In the genomic region with DNA sequence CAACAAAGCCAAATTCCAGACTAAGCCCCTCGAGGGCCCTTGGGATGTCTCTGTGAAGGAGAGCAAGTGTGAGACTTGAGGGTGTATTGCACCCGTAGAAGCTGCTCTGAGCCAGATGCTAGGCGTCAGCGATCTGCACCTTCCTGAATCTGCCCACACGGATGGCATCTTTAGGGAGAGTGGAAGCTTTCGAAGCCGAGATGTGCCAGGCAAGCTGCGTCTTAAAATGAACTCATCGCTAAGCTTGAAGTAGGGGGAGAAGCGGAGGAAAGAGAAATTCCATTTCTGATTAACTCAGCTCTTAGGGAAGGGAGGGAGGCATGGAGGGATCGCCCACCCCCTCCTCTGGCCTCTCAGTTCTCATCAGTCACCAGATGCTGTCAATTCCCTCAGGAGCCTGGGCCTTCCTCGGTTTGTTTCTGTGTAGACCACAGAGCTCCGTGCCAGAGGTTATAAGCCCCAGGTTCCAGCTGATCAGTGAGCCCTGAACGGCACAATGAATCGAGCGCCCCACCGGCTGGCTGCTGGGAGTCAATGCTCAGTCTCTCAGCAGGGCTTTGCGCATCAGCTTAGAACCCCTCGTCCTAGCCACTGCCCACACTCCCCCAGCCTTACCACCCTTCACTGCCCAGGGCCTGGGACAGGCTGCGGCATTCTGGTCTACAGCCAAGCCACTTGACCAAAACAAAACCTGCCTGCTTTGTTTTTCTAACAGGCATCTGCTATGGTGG, we compare ENCODE assay signal across 8 mouse cellular contexts.
DNase-seq lines count a peak whose midpoint lies in the region; ATAC-seq and TF ChIP-seq lines count a peak whose summit lies in the region.

No protein-coding gene starts in this region.

- peak overlapping the region; percentile 16 for H3K4me2 ChIP-seq in forebrain, embryonic 14.5 days (ENCODE audit: low read length)
- H3K4me2 ChIP-seq in hindbrain, embryonic 14.5 days (replicated peaks), result peak overlapping the region; percentile 40
- peak overlapping the region; percentile 36 for H3K4me2 ChIP-seq in midbrain, embryonic 15.5 days

- no peaks in the 10 kb centered on the region for H3K27me3 ChIP-seq in forebrain, embryonic 14.5 days (replicated peaks; ENCODE audit: control insufficient read depth, insufficient read depth, low read length)
- H3K27me3 ChIP-seq in hindbrain, embryonic 14.5 days (ENCODE audit: control insufficient read depth, insufficient read depth, low read length), result no peaks in the 10 kb centered on the region; the same call in 1 of the 2 replicates
- H3K27me3 ChIP-seq in midbrain, embryonic 15.5 days (replicated peaks), result no peaks in the 10 kb centered on the region

- DNase-seq in lung, adult 2 months, result peak; percentile 23
- no peak for DNase-seq in lung, postnatal 14 days
- peak; percentile 59 for DNase-seq in forebrain, embryonic 14.5 days (ENCODE audit: low spot score)
- DNase-seq in hindbrain, embryonic 14.5 days (ENCODE audit: low spot score), result peak; percentile 60
- peak; percentile 53 for DNase-seq in left cerebral cortex, adult 11 months (ENCODE audit: low spot score)
- DNase-seq in testis, postnatal 14 days (ENCODE audit: low spot score), result peak; percentile 35
- no peak for DNase-seq in thymus, postnatal 25 days

- H3K4me1 ChIP-seq in lung, adult 2 months (ENCODE audit: control insufficient read depth, insufficient read depth, low read length), result no peaks in the 10 kb centered on the region; the same call in 1 of the 2 replicates
- peaks cover 9% of the 10 kb centered on the region for H3K4me1 ChIP-seq in forebrain, embryonic 14.5 days (ENCODE audit: control insufficient read depth, insufficient read depth, low read length)
- peaks cover 36% of the 10 kb centered on the region for H3K4me1 ChIP-seq in hindbrain, embryonic 14.5 days (replicated peaks; ENCODE audit: control insufficient read depth, insufficient read depth, low read length)
- peaks cover 21% of the 10 kb centered on the region for H3K4me1 ChIP-seq in midbrain, embryonic 15.5 days

- TF ChIP-seq CTCF in lung, adult 2 months (IDR thresholded peaks at IDR 0.05; ENCODE audit: insufficient read depth, low read length), result no peak

- no peaks in the 10 kb centered on the region for H3K36me3 ChIP-seq in forebrain, embryonic 14.5 days (ENCODE audit: control insufficient read depth, insufficient read depth, low read length)
- H3K36me3 ChIP-seq in hindbrain, embryonic 14.5 days (replicated peaks; ENCODE audit: control insufficient read depth, insufficient read depth), result no peaks in the 10 kb centered on the region
- H3K36me3 ChIP-seq in midbrain, embryonic 15.5 days (replicated peaks), result no peaks in the 10 kb centered on the region

- 0 out of 2 replicates have a peak overlapping the region, but pooled peaks have one; percentile 6 for H3K9ac ChIP-seq in forebrain, embryonic 14.5 days (ENCODE audit: low read length)
- peak overlapping the region; percentile 34 for H3K9ac ChIP-seq in hindbrain, embryonic 14.5 days
- H3K9ac ChIP-seq in midbrain, embryonic 15.5 days, result no peak overlapping the region

- TF ChIP-seq POLR2A in lung, adult 2 months (IDR thresholded peaks at IDR 0.05; ENCODE audit: borderline replicate concordance, extremely low read depth, low read depth, low read length), result no peak

- H3K9me3 ChIP-seq in forebrain, embryonic 14.5 days (replicated peaks; ENCODE audit: control insufficient read depth, low read length), result no peaks in the 10 kb centered on the region
- no peaks in the 10 kb centered on the region for H3K9me3 ChIP-seq in hindbrain, embryonic 14.5 days (ENCODE audit: control insufficient read depth, low read length)
- no peaks in the 10 kb centered on the region for H3K9me3 ChIP-seq in midbrain, embryonic 15.5 days

- 20% methylated on average over 20 of the region's 20 CpGs for WGBS in lung, adult 2 months
- 19% methylated on average over 20 of the region's 20 CpGs for WGBS in forebrain, embryonic 14.5 days
- WGBS in hindbrain, embryonic 14.5 days, result 9% methylated on average over 20 of the region's 20 CpGs
- 10% methylated on average over 20 of the region's 20 CpGs for WGBS in midbrain, embryonic 15.5 days

- peak; percentile 42; the same call in 1 of the 2 replicates for ATAC-seq in forebrain, embryonic 14.5 days
- ATAC-seq in hindbrain, embryonic 14.5 days (ENCODE audit: low FRiP score), result peak; percentile 77
- ATAC-seq in midbrain, embryonic 15.5 days (replicated peaks), result peak; percentile 74

- H3K4me3 ChIP-seq in lung, adult 2 months (replicated peaks; ENCODE audit: extremely low read depth, low read depth, low read length), result no peak overlapping the region
- no peak overlapping the region for H3K4me3 ChIP-seq in forebrain, embryonic 14.5 days (ENCODE audit: low read depth, low read length)
- H3K4me3 ChIP-seq in hindbrain, embryonic 14.5 days (replicated peaks; ENCODE audit: low read length), result no peak overlapping the region
- H3K4me3 ChIP-seq in midbrain, embryonic 15.5 days, result no peak overlapping the region

- H3K27ac ChIP-seq in forebrain, embryonic 14.5 days (ENCODE audit: low read depth, low read length), result peak overlapping the region; percentile 0; the same call in 1 of the 2 replicates
- H3K27ac ChIP-seq in hindbrain, embryonic 14.5 days, result peak overlapping the region; percentile 71
- peak overlapping the region; percentile 58 for H3K27ac ChIP-seq in midbrain, embryonic 15.5 days

Comparison
In these comparisons a context has a peak if more than half of its experiments do, and no peak if none do; other contexts are left out.
1. DNase-seq: peak in lung, adult 2 months (single experiment), forebrain, embryonic 14.5 days (single experiment), hindbrain, embryonic 14.5 days (single experiment), left cerebral cortex, adult 11 months (single experiment) and testis, postnatal 14 days (single experiment); none in lung, postnatal 14 days (single experiment) and thymus, postnatal 25 days (single experiment).
2. H3K27ac ChIP-seq: peak in every context shown above with its lines; median percentile 71 in hindbrain, embryonic 14.5 days; 58 in midbrain, embryonic 15.5 days; 0 in forebrain, embryonic 14.5 days.
3. Peak in every context shown above with its lines, with median percentiles within 50 percentile points of each other: ATAC-seq and H3K4me2 ChIP-seq.